ENCODE assay signal across 1 mouse cellular context in the genomic region with DNA sequence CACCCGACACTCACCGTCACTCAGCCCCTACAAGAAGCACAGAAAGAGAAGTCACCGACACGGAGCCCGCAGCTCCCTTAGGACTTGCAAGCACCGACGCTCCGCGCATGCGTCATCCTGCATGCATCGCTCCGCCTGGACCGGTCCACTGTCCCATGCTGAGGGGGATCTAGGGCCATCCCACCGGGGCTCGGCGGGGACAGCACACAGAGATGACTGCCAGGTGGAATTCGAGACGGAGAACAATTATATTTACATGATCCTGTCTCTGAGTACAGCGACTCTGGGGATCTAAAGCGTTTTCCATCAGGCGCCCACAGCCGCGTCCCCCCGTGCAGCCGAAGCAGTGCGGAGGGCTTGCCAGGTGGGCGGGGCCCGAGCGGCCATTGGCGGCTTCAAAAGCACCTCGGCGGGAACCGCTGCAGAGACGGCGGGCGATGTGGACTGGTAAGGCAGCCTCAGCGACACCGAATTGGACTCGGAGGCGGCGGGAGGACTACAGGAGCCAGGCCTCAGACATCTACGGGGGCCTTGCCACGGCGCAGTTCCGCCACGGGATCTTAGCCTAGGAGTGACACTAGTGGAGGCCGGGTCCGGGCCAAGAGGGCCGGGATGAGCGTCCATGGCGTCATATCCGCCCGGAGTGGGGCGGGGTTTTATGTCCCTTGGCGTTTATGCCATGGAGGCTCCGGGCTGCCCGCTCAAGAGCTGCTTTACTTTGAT.
TF ChIP-seq lines count a peak whose summit lies in the region.

TSS of gene Cmc2 (minus strand) at position 119 of the 723 bp plus-strand sequence.
TSS of gene Cenpn (plus strand) at position 394 of the 723 bp plus-strand sequence.

TF ChIP-seq in MEL, 35 proteins besides CTCF, POLR2A, EP300 and RAD21 (continued from another document):
- TF ChIP-seq USF1 (IDR thresholded peaks at IDR 0.05; ENCODE audit: low read depth, low read length) (no peak), USF2 (IDR thresholded peaks at IDR 0.05; ENCODE audit: borderline replicate concordance in 1 of 2, insufficient read depth in 1 of 2, low read depth in 1 of 2, low read length in 2 of 2) (no peak), NRF1 (IDR thresholded peaks at IDR 0.05; ENCODE audit: insufficient read depth, low read depth, low read length, poor library complexity, severe bottlenecking) (peak; percentile 83), POLR2AphosphoS5 (IDR thresholded peaks at IDR 0.05; ENCODE audit: borderline replicate concordance, low read depth, low read length) (no peak), E2F4 (IDR thresholded peaks at IDR 0.05; ENCODE audit: borderline replicate concordance, low read depth, low read length) (peak; percentile 84; the same call in 1 of the 2 replicates), GATA1 (IDR thresholded peaks at IDR 0.05; ENCODE audit: low read depth, low read length) (no peak), SIN3A (IDR thresholded peaks at IDR 0.05; ENCODE audit: low read length) (peak; percentile 92), CHD1 (IDR thresholded peaks at IDR 0.05; ENCODE audit: low read depth, low read length) (peak; percentile 100), MYC (IDR thresholded peaks at IDR 0.05; ENCODE audit: low read depth, low read length) (no peak), JUND (IDR thresholded peaks at IDR 0.05; ENCODE audit: low read depth, low read length) (no peak), CHD2 (IDR thresholded peaks at IDR 0.05; ENCODE audit: low read length) (no peak), BHLHE40 (IDR thresholded peaks at IDR 0.05; ENCODE audit: borderline replicate concordance, low read depth, low read length) (no peak), MEF2A (IDR thresholded peaks at IDR 0.05; ENCODE audit: extremely low read depth, insufficient replicate concordance, low read depth, low read length, poor library complexity, severe bottlenecking) (no peak), MAZ (IDR thresholded peaks at IDR 0.05; ENCODE audit: low read depth, low read length) (no peak)
